Mouse (Mus musculus) kidney, postnatal 36 days (tissue): Measurements from ENCODE around the gene Dnajb12.
A peak's percentile ranks its signal among the peaks of the same experiment; 100 is the strongest.
"Not testable (repeated sequence)": the region's sequence is repeated elsewhere in the genome, so short reads cannot be mapped to it uniquely, and the experiment has no call there.

Source experiments
- DNase-seq, 2 experiments: peaks; one replicate each; pipeline ENCODE4 v3.0.0; 2021 to 2022; ENCODE audit warnings: mixed read lengths in 2 of 2

The Dnajb12 gene

DNA sequence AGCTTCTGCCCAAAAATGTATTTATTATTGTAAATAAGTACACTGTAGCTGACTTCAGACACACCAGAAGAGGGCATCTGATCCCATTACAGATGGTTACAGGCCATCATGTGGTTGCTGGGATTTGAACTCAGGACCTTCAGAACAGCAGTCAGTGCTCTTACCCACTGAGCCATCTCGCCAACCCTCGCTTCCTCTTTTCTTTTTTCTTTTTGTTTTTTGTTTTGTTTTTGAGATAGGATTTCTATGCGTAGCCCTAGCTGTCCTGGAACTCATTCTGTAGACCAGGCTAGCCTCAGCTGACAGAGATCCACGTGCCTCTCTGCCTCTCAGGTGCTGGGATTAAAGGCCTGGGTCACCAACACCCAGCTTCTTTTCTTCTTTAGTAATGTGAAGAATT, 6.7 kb upstream of the Dnajb12 start:
- not testable (repeated sequence) for DNase-seq

DNA sequence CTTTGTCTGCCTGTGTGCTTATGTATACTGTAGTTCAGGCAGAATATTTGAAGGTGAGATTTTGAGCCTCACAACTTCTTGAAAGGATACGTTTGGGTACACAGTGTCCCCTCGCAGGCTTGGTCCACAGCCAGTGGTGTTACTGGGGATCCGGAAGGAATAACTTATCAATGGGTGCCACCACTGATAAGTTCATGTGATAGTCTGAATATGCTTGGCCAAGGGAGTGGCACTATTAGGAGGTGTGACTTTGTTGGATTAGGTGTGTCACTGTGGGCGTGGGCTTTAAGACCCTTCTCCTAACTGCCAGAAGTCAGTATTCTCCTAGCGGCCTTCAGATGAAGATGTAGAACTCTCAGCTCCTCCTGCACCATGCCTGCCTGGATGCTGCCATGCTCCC, 6.2 kb upstream of the Dnajb12 start:
- no peak for DNase-seq

DNA sequence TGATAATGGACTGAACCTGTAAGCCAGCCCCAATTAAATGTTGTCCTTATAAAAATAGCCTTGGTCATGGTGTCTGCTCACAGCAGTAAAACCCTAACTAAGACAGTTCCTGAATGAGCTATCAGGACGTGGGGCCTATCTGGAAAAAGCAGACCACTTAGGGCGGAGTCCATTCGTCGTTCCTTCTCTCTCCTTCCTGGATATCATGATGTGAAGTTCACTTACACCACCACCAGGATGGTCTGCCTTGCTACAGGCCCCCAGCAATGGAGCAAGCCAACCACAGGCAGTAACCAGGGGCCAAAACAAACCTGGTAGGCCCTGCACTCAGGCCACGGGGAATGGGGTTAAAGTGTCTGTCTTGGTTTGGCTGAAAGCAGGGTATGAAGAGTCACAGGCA, 5.7 kb upstream of the Dnajb12 start:
- no peak for DNase-seq

GRCm38 (mm10) chr10:59875396-59875795, 4.0 kb upstream of the Dnajb12 start:
- no peak for DNase-seq

DNA sequence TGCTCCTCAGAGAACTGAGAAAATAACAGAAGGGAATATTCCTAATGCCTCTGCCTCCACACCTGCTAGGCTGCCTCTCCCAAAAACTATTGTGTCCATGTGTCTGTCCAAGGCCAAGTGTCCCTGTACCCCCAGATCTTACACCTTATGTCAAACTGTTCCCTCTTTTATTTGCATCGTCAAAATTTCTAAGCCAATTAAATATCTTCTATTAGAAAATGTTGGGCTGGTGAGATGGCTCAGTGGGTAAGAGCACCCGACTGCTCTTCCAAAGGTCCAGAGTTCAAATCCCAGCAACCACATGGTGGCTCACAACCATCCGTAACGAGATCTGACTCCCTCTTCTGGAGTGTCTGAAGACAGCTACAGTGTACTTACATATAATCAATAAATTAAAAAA, 2.7 kb upstream of the Dnajb12 start:
- DNase-seq: not testable (repeated sequence)

DNA sequence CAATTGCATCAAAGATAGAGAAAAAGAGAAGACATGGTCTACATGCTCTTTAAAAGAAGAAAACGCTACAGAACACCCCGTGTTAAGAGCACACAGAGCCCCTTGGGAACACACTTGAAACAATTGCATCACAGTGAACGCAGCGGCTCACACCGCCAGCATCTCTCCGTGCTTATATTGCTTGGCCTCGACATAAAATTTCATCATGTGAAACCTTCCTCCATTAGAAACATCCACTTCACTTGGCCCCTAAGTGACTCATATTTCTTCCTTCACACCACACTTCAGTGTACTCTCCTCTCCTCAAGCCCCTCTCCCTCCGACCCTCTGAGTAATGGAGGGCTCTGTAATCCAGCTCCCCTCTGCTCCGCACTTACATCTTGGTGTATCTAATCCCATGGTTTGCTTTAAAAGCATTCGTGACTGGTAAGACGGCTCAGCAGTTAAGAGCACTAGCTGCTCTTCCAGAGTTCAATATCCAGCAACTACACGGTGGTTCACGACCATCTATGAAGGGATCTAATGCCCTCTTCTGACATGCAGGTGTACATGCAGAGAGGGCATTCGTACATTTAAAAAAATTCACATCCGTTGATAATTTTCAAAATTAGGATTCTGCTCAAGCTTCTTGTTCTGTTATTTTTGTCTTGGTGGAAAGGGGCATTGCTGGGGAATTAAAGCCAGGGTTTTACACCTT, 1.8 kb upstream of the Dnajb12 start:
- no peak for DNase-seq

DNA sequence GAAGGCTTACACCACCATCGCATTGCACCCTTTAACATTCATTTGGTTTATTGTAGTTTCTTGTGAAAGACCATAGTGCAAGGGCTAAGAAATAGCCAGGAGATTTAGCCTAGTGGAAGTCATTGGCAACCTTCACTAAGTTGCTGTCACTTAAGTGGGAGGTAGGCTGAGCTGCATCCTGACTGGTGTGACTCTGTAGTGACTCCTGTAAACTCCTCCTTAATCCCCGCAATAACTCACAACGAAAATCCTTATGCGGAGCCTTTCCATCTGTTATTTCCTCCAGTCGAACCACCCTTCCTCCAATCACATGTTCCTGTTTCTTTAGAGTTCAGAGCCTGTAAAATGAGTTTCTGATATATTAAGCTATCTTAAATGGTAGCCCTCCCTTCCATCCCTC, 533 bp upstream of the Dnajb12 start:
- DNase-seq: peak in 1 of 2 experiments; percentile 35

DNA sequence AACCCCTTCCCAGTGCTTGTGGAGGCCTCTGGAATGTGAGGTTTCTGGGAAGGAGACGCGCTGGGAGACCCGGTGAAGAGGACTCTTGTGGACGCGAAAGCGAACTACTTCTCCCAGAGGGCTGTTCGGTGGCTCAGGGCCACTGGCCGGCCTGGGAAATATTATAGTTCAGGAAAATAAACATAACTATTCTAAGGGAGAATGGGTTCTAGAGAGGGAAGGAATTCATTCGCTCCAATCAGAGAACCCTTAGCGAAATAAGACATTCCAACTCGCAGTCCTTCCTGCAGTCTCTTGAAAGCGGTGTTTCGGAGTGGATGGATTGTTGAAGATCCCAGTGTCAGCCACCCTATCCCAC, 652 bp downstream of the Dnajb12 start:
- no peak for DNase-seq

DNA sequence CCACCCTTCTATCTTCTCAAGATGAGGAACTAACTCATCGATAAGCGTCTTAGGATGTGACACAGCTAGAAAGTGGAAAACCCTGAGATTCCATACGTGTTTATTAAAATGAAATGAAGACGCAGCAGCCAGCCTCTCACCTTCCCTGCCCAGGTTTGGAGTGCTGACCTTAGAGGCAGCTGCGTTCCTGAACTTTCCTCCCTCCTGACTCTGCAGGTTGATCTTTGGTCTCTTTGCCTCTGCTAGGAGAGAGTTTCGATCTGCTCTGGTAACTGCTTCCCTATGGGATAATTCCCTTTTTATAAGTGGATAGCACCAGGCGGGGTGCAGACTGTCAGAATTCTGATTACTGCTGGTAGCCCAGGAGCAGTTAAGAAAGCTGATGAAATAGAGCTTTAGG, 1.5 kb downstream of the Dnajb12 start:
- peak; percentile 63 to 71 for DNase-seq

DNA sequence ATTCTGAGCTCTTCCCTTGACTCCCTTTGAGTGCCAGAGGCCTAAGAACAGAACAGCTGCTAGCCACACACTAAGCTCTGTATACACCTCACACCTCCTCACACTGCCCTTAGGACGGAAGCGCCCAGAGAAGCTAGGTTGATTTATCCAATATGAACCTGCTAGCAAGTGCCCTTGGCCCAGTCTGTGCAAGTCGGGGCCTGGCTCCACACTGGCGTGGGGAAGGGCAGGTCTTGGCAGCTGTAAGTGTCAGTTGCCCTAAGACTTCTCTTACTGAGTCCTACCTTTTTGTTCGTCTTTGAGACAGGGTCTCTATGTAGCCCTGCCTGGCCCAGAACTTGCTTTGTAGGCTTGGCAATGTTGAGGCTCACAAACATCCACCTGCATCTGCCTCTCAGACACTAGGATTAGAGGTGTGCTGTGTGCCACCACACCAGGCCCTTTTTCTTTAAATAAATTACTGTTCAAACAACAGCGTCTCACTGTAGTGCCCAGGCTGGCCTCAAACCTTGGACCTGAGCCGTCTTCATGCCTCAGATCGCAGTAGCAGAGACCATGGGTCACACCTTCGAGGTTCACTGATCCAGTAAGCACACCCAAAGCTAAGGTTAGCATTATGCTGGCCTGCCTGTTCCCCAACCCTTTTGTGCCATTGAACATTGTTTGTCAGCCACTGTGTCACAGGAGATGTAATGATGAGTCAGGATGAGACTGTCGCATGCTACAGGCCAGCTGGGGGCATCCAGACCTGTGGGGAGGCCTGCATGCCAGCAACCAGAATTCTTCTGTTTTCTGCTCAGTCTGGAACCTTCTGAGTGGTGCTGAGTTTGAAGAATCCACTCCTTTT, 5.2 kb downstream of the Dnajb12 start:
- DNase-seq: peak; percentile 74 to 77

DNA sequence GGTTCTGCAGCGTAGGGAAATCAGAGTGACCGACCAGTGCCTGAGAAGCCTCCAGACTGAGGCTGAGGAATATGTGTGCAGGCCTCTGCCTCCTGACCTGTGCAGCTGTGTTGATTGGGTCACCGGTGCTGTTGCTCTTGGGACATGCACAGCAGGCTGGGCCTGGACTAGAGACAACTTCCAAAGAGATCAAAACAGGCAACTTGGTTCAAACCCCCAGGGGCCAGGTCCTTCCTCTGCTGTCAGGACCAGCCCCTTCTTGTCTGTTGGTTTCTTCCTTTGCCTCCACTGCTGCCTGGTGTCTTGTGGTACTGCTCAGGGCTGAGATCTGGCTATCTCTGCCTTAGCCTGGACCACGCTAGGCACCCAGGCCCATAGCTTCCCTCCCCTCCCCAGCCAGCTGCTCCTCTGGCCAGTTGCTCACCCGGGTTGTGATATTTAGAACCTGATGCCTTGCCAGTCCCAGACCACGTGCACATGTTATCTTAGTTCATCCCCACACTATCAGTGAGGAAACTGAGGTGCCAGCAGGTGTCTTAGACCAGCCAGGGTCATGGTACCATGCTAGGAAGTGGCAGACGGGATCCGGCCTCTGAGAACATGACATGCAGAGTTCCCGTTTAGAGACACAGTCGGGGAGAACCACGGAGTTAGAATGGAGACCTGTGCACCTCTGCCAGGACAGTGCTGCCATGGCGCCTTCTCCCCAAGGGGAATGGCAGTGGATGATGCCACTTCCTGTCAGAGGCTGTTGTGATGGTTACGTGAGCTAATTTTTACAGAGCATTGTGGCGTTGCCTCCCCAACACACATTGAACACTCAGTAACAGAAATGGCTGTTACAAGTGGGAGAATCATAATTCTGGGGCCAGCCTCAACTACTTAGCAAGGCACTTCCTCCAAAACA, 6.1 kb downstream of the Dnajb12 start:
- DNase-seq: no peak

- no peak for DNase-seq
Measured at GRCm38 (mm10) chr10:59886081-59886466, 6.7 kb downstream of the Dnajb12 start.

DNA sequence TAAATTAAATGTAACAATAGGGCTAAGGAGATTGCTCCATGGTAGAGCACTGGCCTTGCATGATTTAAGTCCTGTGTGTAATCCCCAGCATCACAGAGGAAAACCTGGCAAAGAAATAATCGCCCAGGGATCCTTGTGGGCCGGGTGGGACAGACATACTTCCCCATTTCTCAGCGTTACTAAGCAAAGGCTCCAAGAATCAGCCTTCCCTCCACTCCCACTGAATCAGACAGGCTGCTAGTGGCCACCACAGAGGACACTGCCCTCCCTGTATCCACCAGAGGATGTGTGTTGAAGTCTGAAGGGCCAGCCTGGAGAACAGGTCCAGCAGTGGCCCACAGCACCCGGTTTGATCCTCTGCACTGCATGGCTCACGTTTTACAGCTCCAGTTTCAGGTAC, 8.1 kb downstream of the Dnajb12 start:
- no peak for DNase-seq

DNA sequence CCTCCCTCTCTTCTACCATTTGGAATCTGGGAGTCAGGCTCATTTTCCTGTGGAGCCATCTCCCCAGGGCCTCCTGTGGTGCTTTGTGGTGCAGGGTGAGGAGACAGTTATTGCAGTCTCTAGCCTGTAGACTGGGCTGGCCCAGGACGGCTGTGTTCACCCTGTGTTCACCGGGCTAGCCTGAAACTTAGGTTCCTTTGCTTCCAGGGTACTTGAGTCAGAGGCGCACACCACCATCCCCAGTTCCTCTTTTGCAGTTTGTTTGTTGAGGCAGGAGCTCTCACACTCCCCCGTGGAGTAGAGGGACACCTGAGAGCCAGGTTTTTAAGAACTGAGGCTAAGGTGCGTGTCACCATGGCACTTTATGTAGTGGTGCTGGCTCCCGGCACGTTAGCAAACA, 10.0 kb downstream of the Dnajb12 start:
- no peak for DNase-seq

DNA sequence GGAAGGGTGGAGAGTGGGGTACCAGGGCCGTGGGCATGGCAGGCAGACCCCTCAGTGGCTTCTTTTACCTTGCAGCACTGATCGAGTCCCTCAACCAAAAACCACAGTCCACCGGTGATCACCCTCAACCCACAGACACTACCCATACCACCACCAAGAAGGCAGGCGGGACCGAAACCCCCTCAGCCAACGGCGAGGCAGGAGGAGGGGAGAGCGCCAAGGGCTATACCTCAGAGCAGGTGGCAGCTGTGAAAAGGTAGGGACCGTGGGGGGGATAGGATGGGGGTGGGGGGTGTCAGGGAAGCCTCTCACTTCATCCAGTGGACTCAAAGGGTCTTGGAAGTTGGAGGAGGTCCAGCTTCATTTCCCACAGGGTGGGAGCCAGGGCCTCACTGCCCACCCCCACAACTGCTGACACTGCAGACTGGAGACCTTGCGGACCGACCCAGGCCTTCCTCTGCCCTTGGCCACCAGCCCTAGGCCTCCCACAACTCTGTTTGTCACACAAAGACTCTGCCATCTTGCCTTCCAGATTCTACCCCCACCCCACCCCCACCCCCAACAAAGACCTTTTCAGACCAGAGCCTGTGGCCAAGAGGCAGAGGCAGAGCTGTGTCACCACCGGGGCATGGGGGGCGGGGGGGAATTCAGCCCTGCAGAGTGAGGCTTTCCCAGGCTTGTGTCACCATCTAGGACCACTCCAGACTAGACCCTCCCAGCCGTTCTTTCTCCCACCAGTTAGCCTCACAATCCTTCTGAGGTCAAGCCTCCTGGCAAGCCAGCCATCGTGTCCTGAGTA, 10.8 kb downstream of the Dnajb12 start:
- DNase-seq: no peak

DNA sequence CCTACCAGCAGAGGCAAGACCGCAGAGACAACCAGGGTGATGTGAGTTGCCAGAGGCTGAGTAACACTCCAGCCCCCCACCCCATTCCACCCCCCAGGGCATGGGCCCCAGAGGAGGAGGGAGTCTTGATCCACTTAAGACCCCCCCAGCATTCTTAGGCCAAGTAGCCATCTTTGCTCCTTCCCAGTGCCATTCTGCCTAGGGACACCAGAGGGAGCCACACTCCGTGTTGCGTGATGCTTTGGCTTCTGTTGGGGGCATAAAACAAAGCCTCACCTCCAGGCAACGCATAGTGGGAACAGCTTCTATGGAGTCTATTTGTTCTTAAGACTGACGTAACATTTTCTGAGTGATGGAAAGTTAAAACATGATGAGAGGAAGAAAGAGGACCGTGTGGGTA, 13.6 kb downstream of the Dnajb12 start:
- DNase-seq: peak in 1 of 2 experiments; percentile 79

DNA sequence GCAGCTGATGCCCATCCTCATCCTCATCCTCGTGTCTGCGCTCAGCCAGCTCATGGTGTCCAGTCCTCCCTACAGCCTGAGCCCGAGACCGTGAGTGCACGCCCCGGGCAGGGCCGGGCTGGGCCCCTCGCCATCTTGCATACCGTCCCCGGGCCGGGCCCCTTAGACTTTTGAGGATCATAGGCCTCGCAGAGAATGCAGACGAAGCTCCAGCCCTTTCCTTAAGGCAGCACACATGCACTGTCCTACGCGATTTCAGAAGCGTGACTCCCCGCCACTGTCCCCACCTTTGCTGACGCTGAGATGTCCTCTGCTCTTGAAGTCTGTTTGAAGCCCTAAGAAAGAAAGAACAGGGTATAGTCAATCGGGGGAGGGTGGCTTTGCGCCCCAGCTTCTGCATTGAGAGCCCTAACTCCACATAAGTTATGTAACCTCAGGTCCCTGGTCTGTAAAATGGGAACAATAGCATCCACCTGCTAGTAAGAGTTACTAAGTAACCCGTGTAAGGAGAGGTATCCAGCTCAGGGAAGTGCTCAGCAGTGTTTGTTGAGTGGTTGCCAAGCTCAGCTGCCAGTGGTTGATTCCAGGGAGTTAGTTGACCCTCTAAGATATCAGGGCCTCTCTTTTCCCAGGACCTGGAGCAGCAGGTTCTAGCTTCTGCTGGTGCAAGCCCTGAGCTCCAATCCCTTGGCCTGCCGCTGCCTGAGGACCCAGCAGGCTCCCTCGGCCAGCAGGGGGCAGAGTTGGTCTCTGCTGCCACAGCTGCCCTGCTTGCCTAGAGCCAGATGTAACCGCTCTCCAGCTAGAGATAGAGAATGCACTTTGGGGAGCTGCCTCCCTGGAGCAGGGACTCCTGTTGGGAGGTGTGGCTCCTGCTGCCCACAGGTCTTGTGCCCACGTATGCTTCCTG, 15.2 kb downstream of the Dnajb12 start:
- DNase-seq: peak; percentile 88 to 96

DNA sequence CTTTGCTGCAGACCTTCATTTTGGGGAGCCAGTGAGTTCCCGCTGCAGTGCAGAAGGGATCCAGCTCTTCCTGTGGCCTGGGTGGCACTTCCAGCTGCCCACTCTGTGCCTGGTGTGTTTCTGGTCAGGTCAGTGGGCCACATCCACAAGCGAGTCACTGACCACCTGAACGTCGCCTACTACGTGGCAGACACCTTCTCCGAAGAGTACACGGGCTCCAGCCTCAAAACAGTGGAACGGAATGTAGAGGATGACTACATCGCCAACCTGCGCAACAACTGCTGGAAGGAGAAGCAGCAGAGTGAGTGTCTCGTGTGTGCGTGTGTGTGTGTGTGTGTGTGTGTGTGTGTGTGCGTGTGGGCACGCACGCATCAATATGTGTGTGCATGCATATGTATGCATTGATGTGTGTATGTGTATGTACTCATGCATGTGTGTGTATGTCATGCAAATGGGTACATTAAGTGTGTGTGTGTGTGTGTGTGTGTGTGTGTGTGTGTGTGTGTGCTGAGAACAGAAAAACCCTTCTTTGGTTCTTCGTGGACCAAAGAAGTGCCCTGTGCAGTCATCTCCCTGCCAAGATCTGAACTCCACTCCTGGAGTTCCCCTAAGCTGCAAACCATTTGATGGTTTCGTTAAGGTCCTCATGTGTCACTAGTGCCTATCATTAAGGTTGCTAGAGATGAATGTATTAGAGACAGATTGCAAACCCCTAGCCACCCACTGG, 16.3 kb downstream of the Dnajb12 start:
- DNase-seq: no peak

- DNase-seq: no peak
Measured at GRCm38 (mm10) chr10:59896211-59896610, 16.9 kb downstream of the Dnajb12 start.

- DNase-seq: peak; percentile 49 to 71
Measured at GRCm38 (mm10) chr10:59896911-59897331, 17.6 kb downstream of the Dnajb12 start.

- DNase-seq: peak; percentile 46 to 56
Measured at GRCm38 (mm10) chr10:59897511-59897910, 18.2 kb downstream of the Dnajb12 start.
